Mouse (Mus musculus): Measurements from ENCODE around the gene Atg7.

- no peak for TF ChIP-seq CTCF (IDR thresholded peaks at IDR 0.05; ENCODE audit: control insufficient read depth, insufficient read depth, low read length)
- TF ChIP-seq POLR2A (IDR thresholded peaks at IDR 0.05; ENCODE audit: borderline replicate concordance, control insufficient read depth, low read depth, low read length) = no peak
Measured at GRCm38 (mm10) chr6:114836433-114836832, 193.5 kb downstream of the Atg7 start.
